Mouse (Mus musculus): ENCODE measurements around the gene Armc2.

Armc2 gene

DNA sequence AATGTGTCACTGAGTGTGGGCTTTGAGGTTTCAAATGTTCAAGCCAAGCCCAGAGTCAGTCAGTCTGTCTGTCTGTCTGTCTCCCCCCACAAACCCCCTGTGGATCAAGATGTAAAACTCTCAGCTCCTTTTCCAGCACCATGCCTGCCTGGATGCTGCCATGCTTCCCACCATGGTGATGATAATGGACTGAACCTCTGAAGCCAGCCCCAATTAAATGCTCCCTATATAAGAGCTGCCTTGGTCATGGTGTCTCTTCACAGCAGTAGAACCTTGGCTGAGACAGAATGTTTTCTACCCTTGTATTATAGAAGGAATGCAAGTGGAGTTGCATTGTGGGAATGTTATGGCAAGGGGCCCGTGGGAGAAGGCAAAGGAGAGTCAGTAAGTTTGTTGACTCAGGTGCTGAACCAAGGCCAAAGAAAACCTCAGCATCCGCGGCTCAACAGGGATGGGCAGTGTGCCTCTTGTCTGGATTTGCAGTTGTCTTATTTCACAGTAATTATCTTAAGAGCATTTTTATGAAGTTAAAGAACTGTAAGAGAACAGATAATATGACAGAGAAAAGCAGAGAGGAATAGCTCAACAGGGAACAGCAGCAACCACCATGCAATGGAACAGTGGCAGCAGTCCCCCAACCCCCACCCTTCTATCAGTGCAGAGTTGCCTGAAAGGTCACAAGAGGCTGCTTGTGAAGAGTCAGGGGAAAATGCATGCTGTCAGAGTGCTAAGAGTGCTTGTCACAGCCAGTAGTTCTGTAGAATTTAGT, 152.0 kb downstream of the Armc2 start:
- DNase-seq (ENCODE audit: extremely low spot score), result no peak
